Mouse (Mus musculus) adrenal gland, postnatal 14 days (tissue): ENCODE measurements at regions not wholly inside any gene's neighbourhood (a gene's known extent, or its start where the extent isn't known, plus 50 kb on each side); places are given as distances from the start of the nearest gene placed in this dataset.
"Not testable (repeated sequence)": the region's sequence is repeated elsewhere in the genome, so short reads cannot be mapped to it uniquely, and the experiment has no call there.

Experiments used
- DNase-seq: peaks from one replicate; pipeline ENCODE4 v3.0.0; 2021; ENCODE audit warnings: mixed read lengths

DNA sequence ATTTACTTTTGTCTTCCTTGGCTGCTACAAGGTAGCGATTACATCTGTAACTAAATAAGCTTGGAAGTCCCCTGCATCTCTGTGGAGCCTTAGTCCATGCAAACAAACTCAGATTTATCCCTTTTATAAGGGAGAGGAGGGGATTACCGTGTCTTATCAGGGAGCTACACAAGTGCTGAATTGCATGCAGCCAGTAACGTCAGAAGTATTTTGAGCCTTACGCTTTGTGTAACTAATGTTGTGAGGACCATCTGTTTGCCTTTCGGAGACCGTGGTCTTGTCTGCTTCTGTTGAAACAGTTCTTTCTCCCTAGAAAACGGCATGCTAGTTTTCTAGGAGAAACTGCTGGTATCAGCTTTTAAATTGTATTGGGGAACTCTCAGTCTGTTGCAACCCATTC lies 58.0 kb upstream of the Dmrta1 start:
- DNase-seq = no peak

DNA sequence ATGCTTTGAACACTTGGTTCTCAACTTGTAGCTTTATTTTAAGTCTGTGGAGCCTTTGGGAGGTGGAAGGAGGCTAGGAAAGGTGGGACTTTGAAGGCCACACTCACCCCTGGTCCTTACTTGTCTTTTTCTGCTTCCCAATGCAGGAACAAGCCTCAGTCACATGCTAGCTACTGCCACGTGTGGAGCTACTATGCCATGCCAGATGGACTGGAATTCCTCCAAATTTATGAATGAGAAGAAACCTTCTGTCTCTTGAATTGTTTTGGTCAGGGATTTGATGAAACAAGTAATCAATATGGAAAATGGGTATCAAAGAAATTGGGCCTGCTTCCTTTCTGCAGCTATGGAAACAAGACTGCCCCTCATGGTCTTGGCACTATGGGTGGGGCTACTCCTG lies 74.5 kb upstream of the Dmrta1 start:
- no peak for DNase-seq

DNA sequence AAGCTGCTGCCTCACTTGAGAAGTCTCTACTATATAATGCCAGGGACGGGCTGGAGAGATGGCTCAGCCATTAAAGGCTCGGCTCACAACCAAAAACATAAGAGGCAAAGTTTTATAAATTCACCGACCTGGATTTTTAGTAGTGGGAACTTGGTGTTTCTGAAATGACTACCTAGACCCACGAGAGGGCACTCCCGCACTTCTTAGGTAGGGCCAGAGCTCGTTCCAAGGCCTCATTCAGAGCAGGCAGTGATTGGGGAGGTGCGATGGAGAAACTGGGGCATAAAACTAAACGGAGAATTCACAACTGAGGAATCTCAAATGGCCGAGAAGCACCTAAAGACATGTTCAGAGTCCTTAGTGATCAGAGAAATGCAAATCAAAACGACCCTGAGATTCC lies 103.7 kb upstream of the Dmrta1 start:
- DNase-seq = peak; percentile 54

DNA sequence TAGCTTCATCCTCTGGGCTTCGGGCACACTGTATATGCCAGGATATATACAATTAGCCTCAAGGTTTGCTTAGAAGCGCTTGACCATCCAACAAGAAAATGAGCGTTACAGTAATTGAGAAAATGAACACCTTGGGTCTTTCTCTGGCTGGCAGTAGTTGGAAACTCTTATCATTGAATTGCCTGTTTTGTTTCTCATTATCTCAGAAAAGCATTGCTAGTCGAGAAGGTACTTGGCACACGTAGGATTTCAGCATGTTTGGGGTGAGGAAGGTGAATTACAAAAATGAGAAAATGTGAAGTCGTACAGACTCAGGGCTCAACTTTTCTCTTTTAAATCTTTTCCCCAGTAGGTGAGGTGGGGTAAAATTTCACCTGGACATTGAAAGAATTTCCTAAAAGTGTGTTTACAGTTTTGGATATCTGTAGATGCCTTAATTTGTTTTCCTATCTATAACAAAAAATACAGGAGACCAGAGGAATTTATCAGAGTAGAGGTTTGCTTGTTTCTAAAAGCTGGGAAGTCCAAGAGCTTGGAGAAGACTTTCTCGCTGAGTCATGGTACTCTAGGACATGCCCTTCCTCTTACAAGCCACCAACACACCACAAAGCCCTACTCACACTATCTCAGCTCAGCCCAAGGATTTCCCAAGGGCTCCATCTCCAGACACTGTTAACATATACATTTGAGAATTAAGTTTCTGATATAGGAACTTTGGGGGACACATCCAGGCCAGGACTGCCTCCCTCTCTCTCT lies 124.3 kb upstream of the Dmrta1 start:
- no peak for DNase-seq

DNA sequence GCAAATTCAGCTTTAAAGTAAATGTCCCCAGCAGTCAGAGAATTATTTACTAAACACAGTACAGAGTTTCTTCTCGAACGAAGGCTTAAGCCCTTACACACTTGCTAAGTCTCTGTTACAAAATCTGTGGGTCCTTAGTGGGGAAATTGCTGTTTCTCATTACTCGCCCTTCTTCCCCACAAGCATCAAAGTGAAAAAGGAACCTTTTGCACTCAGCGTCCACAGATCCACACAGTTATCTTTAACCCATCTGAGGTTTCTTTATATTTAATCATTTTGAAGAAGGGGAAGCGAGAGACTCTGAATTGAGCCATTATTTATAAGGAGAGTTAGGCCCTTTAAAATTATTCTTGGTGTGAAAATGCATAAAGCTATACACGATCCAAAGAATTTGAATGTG lies 126.7 kb upstream of the Dmrta1 start:
- DNase-seq = no peak

DNA sequence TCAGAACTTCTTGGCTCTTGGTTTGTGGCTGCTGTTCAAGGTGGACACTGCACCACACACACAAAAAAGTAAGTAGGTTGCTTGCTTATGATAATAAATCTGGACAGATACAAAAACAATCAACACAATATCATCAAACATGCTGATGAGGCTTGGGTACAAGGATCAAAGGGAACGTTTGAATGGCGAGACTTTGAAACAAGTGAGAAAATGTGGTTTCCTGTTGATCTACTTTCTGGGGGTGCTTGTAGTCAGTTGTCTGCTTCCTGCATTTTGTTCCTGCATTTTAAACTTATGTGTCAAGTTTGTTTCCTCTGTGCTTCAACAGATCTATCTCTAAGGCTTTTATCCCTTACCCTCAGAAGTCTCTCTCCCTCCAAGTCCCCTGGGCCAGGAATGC lies 128.7 kb upstream of the Dmrta1 start:
- DNase-seq = no peak

DNA sequence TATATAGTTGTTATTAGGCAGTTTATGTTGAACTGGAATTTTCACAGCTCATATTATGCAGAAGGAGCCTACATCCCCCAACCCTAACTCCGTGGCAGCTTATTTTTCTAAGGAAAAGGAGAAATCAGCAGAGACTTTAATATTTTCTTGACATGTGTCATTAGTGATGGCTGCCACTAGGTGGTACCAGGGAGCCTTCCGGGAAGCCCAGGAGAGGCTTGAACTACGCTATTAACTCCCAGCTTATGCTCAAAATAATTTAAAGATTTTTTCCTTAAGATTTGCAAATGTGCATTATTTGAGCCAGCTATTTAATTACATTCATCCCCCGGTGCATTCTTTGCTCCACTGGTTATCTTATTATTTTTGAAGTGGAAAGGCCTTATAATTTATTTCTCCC lies 146.8 kb upstream of the Dmrta1 start:
- DNase-seq = peak; percentile 54

DNA sequence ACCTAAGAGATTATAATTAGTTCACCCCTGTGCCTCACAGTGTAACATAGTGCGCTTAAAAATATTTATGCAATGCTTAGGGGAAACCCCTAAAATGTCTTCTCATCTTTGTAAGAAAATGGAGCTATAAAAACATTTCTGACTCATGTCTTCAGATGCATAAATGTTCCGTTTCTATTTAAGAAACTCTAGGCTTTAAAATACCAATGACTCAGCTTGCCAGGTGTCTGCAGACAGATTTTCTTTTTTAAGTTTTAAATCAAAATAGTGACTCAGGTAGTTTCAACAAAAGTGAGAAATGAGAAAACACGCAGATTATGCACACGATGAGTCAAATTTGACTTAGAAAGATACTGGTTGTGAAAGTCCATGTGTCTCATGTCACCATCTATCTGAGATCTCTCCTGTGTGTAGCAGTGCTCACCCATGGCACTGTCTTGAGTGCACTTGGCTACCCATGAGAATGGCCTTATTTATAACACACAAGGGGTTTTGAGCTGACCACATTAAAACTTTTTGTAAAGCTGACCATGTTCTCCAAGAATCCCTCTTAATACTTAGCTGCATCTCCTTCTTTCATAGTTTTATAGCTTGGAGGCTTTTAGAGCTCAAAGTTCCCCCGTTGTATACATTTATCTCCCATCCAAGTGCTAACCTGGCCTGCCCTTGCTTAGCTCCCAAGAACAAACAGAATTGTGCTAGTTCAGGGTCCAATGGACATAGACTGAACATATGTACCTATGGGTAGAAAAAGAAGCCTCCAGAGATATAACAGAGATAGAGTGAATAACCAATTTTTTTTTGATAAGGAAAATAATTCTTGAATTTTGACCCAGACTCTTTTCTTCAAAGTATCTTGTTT lies 149.0 kb upstream of the Dmrta1 start:
- no peak for DNase-seq

DNA sequence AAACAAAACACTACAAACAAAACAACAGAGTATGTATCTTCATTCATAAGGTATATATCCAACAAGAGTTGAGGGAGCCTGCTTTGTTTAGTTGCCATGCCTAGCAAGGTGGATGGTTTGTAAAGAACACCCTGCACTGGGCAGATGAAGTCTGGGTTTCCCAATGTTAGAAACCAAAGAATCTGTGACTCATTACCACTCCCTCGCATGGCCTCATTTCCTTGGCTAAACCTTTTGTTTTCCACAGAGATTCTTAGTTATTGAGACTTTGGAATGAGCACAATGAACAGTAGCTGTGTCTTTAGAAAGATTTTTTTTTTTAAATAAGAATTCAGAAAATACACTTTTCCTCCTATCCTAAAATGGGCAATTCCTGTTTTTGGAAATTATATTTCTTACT lies 151.3 kb upstream of the Dmrta1 start:
- no peak for DNase-seq

DNA sequence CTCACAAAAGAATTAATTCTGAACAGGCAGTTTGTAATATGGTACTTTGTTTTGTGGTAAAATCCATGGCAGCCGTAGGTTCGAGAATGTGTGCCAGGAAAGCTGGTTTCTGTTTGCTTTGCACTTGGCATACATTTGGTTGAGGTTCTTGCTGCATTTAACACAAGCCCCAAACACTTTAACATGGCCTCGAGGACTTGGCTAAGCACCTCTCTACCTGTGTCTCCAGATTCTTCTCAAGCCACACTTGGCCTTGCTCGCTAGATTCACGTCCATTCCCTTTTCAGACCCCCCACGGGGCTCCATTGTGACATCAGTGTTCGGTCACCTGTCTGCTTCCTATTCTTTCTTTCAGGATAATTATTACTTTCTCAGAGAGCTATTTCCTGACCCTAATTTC lies 151.9 kb upstream of the Dmrta1 start:
- DNase-seq = no peak

DNA sequence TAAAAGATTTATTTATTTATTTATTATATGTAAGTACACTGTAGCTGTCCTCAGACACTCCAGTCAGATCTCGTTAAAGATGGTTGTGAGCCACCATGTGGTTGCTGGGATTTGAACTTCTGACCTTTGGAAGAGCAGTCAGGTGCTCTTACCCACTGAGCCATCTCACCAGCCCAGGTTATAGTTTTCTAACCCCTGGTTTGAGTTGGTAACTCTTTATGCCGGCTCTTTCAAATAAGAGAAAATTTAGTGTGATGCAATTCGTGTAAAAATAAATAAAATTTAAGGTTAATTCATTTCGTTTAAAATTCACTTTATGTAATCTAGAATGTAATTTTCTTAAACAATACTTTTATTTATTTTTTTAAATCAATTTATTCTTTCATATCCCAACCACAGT lies 153.7 kb upstream of the Dmrta1 start:
- DNase-seq = not testable (repeated sequence)

DNA sequence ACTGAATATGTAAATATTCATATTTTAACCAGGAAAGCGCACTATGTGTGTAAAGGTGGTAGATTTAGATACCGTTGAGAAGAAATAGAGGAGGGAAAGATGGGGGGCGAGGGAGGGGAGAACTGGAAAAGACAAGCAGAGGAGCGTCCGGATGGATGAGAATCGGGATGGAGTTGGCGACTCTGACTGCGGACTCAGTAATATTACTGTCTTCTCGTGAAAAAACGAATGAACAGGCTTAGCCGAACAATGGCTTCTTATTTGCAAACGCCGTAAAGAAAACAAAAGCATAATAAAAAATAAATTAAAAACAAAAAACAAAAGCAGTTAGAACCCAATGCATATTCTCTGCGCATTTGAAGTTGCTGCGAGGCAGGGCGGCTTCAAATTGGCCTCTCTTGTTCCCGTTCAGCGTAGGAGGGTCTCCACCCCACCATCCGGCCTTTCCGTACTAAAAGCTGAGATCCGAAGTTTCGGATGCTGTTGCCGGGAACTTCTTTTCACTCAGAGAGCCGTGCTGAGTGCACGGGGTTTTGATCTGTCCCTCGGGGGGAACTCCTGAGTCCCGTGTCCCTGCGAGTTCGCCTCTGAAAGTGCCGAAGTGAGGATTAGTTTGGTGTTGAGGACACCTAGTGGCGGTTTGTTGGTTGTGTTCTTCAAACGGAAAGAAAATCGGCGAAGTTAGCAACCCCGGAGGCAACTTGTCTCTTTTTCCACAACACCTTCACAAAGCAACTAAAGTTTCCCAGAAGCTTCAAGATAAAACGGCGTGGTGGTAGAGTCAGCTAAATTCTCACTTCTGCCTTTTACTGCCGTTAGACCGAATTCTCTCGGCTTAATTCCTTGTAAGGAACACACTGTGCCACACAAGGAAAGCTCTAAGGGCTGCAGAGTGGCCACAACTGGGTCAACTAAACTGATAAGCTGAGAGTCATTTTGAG lies 154.7 kb upstream of the Dmrta1 start:
- peak; percentile 76 for DNase-seq

DNA sequence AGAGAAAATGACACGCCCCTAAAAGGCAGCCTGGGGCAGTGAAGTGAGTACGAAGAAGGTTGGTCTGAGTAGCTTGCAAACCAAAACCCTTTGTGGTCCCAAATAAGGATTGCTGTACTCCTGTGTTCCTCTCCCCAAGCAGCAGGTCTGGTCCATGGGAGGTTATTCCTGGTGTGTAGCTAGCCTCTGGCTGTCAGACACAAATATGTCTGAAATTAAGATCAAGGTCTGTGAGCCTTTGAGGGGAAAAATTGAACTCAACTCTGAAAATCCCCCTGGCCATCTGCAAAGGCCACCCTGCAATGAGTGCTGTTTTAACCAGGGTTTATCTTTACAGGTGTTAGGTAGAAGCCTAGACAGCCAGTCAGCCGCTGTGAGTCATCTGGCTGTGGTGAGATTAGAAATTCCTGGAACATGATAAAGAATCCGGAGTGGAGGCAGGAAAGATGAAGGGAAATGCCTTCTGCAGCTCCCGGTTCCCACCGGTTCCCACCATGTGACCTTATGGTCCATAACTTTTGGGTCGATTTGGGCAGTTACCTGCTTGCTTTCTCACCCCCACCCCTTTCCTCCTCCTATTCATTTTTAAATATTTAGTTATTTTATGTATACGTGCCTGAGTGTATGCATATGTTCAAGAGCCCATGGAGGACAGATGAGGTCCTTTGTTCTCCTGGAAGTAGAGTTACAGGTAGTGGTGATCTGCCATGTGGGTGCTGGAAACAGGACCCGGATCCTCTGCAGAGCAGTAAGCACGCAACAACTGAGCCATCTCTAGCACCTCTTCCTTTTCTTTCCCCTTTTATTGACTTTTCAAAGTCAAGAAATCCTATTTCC lies 155.6 kb upstream of the Dmrta1 start:
- no peak for DNase-seq

DNA sequence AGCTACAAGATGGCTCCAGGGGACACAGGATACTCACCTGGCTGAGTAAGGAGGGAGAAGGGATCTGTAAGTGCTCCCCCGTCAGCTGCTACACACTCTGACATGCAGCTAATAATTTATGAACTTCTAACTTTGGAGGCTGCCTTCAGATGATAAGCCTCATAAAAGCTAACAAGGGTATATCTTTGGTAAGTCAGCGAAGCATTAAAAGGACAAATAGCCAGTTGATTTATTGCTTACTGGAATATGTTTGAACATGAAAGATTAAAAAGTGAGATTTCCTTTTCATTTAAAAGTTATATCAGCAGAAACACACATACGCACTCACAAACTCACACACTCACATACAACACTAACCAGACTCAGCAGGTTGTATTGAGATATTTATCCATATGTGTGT lies 161.2 kb upstream of the Dmrta1 start:
- no peak for DNase-seq

DNA sequence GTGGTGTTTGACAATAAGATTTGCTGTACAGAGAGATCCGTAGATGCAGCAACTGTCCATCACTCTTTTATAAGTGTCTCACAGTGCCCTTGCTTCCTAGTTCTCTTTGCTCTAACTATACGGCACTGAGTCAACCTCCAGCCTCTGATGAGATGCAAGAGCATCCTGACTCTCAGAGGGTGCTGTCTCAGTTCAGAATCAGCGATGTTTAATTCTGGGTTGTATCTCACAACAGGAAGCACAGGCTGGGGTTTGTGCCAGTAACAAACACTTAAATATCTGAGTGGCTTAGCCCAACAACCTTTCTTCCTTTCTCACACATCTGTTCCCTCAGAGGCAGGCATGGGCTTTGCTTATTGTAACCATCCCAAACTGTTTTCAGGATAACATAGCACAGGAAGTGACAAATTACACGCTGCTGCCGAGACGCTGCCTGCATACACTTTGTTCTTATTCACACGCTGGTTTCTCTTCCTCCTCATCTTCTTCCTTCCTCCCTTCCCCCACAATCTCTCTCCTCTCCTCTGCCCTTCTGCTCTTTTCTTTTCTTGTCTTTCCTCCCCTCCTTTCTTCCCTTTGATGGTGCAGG lies 163.3 kb upstream of the Dmrta1 start:
- no peak for DNase-seq

DNA sequence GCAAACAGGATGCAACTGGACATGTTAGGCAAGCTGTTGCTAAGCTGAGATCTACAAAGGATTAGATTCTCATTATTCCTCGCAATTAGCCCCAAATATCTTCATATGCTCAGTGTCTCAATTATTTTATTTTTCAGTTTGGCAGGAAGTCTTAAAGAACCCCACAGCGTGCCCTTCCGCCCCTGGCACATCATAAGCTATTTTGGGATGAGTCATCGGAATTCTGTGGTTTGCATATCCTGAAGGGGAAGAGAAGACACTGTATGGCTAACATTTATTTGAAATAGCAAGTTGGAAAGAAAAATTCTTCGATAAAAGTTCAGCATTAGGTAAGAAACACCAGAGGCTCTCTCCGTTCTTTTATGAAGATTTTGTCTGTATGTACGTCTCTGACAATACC lies 164.3 kb upstream of the Dmrta1 start:
- no peak for DNase-seq

DNA sequence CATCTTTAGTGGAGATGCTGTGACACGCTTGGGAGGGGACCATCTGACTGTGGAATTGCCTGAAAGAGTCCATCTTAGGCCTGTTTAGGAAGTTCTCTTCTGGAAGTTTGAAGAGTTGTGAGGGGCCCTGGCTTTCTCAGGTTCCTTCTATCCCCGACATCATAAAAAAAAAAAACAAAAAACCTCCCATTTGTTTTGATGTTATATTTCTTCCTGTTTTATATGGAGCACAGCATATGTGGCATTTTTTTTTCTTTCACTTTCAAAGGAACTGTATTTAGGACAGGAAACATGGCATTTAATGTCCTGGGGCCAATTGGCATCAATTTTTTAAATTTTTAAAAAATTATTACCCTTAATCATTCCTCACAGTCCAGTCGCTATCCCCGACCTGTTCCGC lies 168.6 kb upstream of the Dmrta1 start:
- DNase-seq = no peak

DNA sequence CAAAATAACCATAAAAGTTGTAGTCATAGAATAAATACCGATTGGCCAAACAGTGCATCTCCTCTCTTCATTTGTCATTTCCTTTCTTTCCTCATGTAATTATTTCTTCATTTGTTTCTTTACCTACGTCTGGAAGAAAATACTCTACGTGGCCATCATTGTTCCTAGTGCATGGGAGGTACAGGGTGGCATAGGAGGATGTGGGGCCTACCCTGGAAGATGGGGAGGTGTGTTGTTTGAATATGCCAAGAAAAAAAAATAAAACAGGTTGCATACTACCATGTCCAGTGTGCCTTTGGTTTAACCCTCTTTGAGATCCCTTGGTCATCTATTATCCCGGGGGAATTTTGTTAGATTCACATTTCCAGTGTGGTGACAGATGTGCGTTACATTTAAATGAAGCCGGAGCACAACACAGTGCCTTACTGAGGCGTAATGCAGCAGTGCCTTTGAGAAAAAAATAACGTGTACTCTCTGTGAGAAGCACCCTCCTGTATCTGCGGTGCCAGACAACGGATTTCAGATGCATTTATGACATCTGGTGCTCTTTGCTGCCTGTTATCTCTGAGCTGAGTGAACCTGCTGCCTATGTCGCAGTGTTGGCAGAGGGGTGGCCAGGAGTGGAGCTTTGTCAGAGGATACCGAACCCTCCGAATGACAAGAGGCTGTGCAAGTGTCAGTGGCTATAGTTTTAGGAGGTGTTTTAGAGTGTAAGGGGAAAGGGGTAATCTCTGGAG lies 169.4 kb upstream of the Dmrta1 start:
- DNase-seq = no peak

DNA sequence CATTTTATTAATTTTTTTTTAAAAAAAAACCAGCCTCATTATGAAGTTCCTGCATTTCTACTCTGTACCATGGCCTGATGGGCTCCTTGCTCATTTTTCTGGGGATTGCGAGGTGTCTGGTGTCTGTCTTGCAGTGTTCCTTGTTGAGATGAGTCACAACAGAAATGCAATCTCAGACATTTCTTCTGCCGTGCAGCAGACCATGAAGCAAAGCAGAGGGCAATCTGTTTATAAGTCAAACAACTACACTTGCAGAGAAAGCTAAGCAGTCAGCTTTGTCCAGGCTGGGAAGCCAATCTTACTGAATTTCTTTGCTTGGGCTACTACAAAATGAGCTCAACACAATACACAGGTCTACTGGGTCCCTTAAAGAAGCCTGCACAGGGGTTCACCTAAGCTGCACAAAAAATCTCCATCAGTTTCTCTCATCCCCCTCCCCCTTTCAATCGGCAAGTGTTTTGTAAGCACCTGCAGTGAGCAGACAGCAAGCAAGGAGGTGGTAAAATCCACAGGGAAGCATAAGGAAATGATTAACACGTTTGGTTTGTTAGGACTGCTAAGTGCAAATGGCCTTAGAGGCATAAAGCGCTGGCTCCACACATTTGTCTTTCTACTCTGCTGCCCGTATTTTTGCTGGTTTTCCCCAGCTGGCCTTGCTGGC lies 171.0 kb upstream of the Dmrta1 start:
- DNase-seq = no peak

DNA sequence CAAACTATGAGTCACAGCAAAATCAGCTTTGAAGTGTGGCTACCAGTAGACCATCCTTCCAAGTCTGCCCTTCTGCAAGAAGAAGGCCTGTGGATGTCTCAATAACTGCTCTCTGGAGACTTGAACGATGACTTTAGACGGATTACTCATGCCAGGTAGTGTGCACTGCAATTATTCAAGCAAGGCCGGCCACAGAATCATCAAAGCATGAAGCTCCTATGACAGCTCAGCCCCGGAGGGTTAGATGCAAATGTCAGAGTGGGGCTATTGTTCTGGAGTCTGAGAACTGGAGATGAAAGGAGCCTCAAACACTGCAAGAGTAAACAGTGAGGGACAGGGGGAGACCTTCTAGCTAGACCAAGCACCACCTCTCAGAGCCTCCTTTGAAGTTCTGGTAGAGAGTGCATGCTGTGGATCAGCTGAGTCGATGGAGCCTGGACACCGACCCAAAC lies 173.8 kb upstream of the Dmrta1 start:
- DNase-seq = peak; percentile 22
